Mouse (Mus musculus) CH12.LX (cell line): ENCODE results near the gene Nccrp1. TPM values are rescaled to one million over a fixed set of nuclear protein-coding genes. Genes with fewer than 3 reads are reported as not detected.

Experiments
- DNase-seq: peaks from one replicate; pipeline ENCODE4 v3.0.0-alpha.2; 2013; ENCODE audit errors: extremely low read depth
- H3K27ac ChIP-seq: 2 replicates; pipeline ENCODE4 v1.5.1; 2012; ENCODE audit warnings: low read depth, mild to moderate bottlenecking, control low read depth, moderate library complexity; ENCODE audit not compliant: insufficient read depth
- H3K27me3 ChIP-seq: replicated peaks from 2 replicates; pipeline ENCODE3; 2012; ENCODE audit warnings: inconsistent platforms
- H3K36me3 ChIP-seq, 2 experiments: replicated peaks in 1 of 2; 2 replicates each; pipeline versions ENCODE3 to v1.6.1; 2012; ENCODE audit warnings: inconsistent platforms in 1 of 2, low read length in 1 of 2, mild to moderate bottlenecking in 1 of 2, mixed read lengths in 1 of 2, moderate library complexity in 1 of 2; ENCODE audit not compliant: control insufficient read depth in 1 of 2, insufficient read depth in 1 of 2
- H3K4me1 ChIP-seq, 2 experiments: 2 replicates each; pipeline ENCODE4 v1.6.1; 2012; ENCODE audit warnings: inconsistent platforms in 1 of 2, moderate library complexity in 1 of 2; ENCODE audit not compliant: insufficient read depth in 2 of 2, control insufficient read depth in 1 of 2
- H3K4me2 ChIP-seq: 2 replicates; pipeline ENCODE4 v1.6.1; 2012; ENCODE audit warnings: low read depth, mild to moderate bottlenecking, control low read depth; ENCODE audit not compliant: poor library complexity, insufficient read depth, severe bottlenecking
- H3K4me3 ChIP-seq, 3 experiments: fragments of 150-350 bp in 1 of 3; sonication (generic) in 1 of 3; replicated peaks in 1 of 3; 2 replicates each; pipeline versions ENCODE3 to v1.5.1; 2011 to 2012; ENCODE audit warnings: low read depth in 2 of 3, low read length in 2 of 3, mild to moderate bottlenecking in 2 of 3, moderate library complexity in 2 of 3, control low read depth in 1 of 3, improper control_type of control experiment in 1 of 3, inconsistent platforms in 1 of 3, mixed read lengths in 1 of 3; ENCODE audit not compliant: poor library complexity in 1 of 3
- H3K79me2 ChIP-seq: replicated peaks from 2 replicates; pipeline ENCODE4 v1.6.1; 2012; ENCODE audit warnings: mild to moderate bottlenecking, moderate library complexity; ENCODE audit not compliant: control insufficient read depth, poor library complexity, insufficient read depth, severe bottlenecking; ENCODE audit errors: extremely low read depth
- H3K9ac ChIP-seq: 2 replicates; pipeline ENCODE4 v1.6.1; 2012; ENCODE audit warnings: low read depth, mild to moderate bottlenecking, control low read depth, moderate library complexity; ENCODE audit not compliant: insufficient read depth
- H3K9me3 ChIP-seq: replicated peaks from 2 replicates; pipeline ENCODE3; 2012; ENCODE audit warnings: low read length, inconsistent platforms, mixed read lengths
- CHD2 ChIP-seq: IDR thresholded peaks from 2 replicates; pipeline ENCODE4 v1.6.1; 2011; ENCODE audit warnings: low read length, improper control_type of control experiment
- CTCF ChIP-seq, 2 experiments: IDR thresholded peaks in 1 of 2; conservative IDR thresholded peaks in 1 of 2; 2 replicates each; pipeline ENCODE4 v1.5.1; 2011 to 2012; ENCODE audit warnings: low read depth in 2 of 2, low read length in 2 of 2, improper control_type of control experiment in 1 of 2, inconsistent platforms in 1 of 2, mild to moderate bottlenecking in 1 of 2, moderate library complexity in 1 of 2
- ELF1 ChIP-seq: IDR thresholded peaks from 2 replicates; pipeline ENCODE4 v1.6.1; 2014; ENCODE audit warnings: low read depth, mild to moderate bottlenecking, inconsistent platforms, low read length, improper control_type of control experiment
- ETS1 ChIP-seq: conservative IDR thresholded peaks from 2 replicates; pipeline ENCODE4 v1.6.1; 2012; ENCODE audit warnings: low read depth, mild to moderate bottlenecking, inconsistent platforms, low read length, improper control_type of control experiment, moderate library complexity
- HCFC1 ChIP-seq: IDR thresholded peaks from 2 replicates; pipeline ENCODE4 v1.6.1; 2012; ENCODE audit warnings: low read depth, mild to moderate bottlenecking, inconsistent platforms, low read length, improper control_type of control experiment
- IRF4 ChIP-seq: IDR thresholded peaks from 2 replicates; pipeline ENCODE4 v1.6.1; 2014; ENCODE audit warnings: low read depth, mild to moderate bottlenecking, inconsistent platforms, low read length, improper control_type of control experiment
- JUN ChIP-seq: IDR thresholded peaks from 2 replicates; pipeline ENCODE4 v1.6.1; 2011; ENCODE audit warnings: low read depth, mild to moderate bottlenecking, low read length, improper control_type of control experiment, moderate library complexity; ENCODE audit not compliant: insufficient read depth
- KAT2A ChIP-seq: IDR thresholded peaks from 2 replicates; pipeline ENCODE4 v1.6.1; 2012; ENCODE audit warnings: low read length, improper control_type of control experiment, inconsistent platforms; ENCODE audit not compliant: insufficient replicate concordance
- MEF2A ChIP-seq: IDR thresholded peaks from 2 replicates; pipeline ENCODE4 v1.6.1; 2014; ENCODE audit warnings: low read depth, mild to moderate bottlenecking, inconsistent platforms, low read length, improper control_type of control experiment, borderline replicate concordance
- MXI1 ChIP-seq: IDR thresholded peaks from 2 replicates; pipeline ENCODE4 v1.6.1; 2011; ENCODE audit warnings: mild to moderate bottlenecking, low read depth, low read length, improper control_type of control experiment
- MYC ChIP-seq: IDR thresholded peaks from 2 replicates; pipeline ENCODE4 v1.6.1; 2011; ENCODE audit warnings: low read depth, mild to moderate bottlenecking, improper control_type of control experiment, low read length
- NELFE ChIP-seq: IDR thresholded peaks from 2 replicates; pipeline ENCODE4 v1.6.1; 2011; ENCODE audit warnings: low read depth, low read length, improper control_type of control experiment
- PAX5 ChIP-seq: IDR thresholded peaks from 2 replicates; pipeline ENCODE4 v1.6.1; 2012; ENCODE audit warnings: low read length, inconsistent platforms, mixed read lengths
- POLR2AphosphoS2 ChIP-seq: IDR thresholded peaks from 2 replicates; pipeline ENCODE4 v1.6.1; 2011; ENCODE audit warnings: low read depth, low read length, improper control_type of control experiment
- RCOR1 ChIP-seq: conservative IDR thresholded peaks from 2 replicates; pipeline ENCODE4 v1.6.1; 2012; ENCODE audit warnings: low read depth, mild to moderate bottlenecking, inconsistent platforms, low read length, improper control_type of control experiment
- SMC3 ChIP-seq: IDR thresholded peaks from 2 replicates; pipeline ENCODE4 v1.6.1; 2011; ENCODE audit warnings: low read depth, low read length, improper control_type of control experiment
- TBP ChIP-seq: conservative IDR thresholded peaks from 2 replicates; pipeline ENCODE4 v1.6.1; 2011; ENCODE audit warnings: low read depth, low read length, improper control_type of control experiment
- USF2 ChIP-seq: conservative IDR thresholded peaks from 2 replicates; pipeline ENCODE4 v1.6.1; 2011; ENCODE audit warnings: low read depth, low read length, improper control_type of control experiment
- ZKSCAN1 ChIP-seq: IDR thresholded peaks from 2 replicates; pipeline ENCODE4 v1.6.1; 2012; ENCODE audit warnings: low read depth, inconsistent platforms, low read length, improper control_type of control experiment, borderline replicate concordance
- ZNF384 ChIP-seq: IDR thresholded peaks from 2 replicates; pipeline ENCODE4 v1.6.1; 2012; ENCODE audit warnings: low read depth, low read length, improper control_type of control experiment, inconsistent platforms
- dilution Hi-C: fragments of 300-500 bp; cut with MboI; formaldehyde crosslinking; loops from 2 replicates; pipeline ENCODE4 v1.14.3; 2020; ENCODE audit warnings: low sequenced_read_pairs; ENCODE audit not compliant: extremely low pct_unique_long_range_greater_than_20kb, extremely low pct_ligation_motif_present
- in situ Hi-C: fragments of 300-500 bp; cut with MboI; formaldehyde crosslinking; loops from 3 replicates; pipeline ENCODE4 v1.14.3; 2019; ENCODE audit warnings: low sequenced_read_pairs, low pct_ligation_motif_present, low pct_unique_long_range_greater_than_20kb, mixed read lengths
- polyA plus RNA-seq: library from polyadenylated mRNA; unstranded; fragments of >175 nt; gene quantifications from 2 replicates; pipeline ENCODE4 v1.2.1, GENCODE M21; 2012; ENCODE audit warnings: low read depth; ENCODE audit not compliant: insufficient read length
- total RNA-seq, 2 experiments: library from RNA; depleted of rRNA; stranded (reverse); fragments of 300-350 nt in 1 of 2; fragments of >200 nt in 1 of 2; gene quantifications; 2 replicates each; pipeline ENCODE4 v1.2.3; 2012 to 2014

The Nccrp1 gene
- total and polyA plus RNA-seq, 3 experiments = not detected

- Histone ChIP-seq H3K27me3 (no peaks in the 10 kb centered on the region), H3K36me3 (peaks cover 73 to 93% of the 10 kb centered on the region in 2 experiments), H3K4me2 (no peak overlapping the region), H3K4me3 (no peak overlapping the region), H3K79me2 (no peaks in the 10 kb centered on the region), H3K27ac (no peak overlapping the region), H3K4me1 (peaks cover 0 to 17% of the 10 kb centered on the region in 2 experiments; a peak in 2 of 4 replicates), H3K9ac (no peak overlapping the region), H3K9me3 (no peaks in the 10 kb centered on the region)
- dilution Hi-C loops = no loop called here
- no peak for TF ChIP-seq TBP
- no peak for TF ChIP-seq PAX5
- TF ChIP-seq MEF2A = no peak
- no peak for TF ChIP-seq USF2
- no peak for DNase-seq
- in situ Hi-C loops = no loop called here
Measured at GRCm38 (mm10) chr7:28561967-28562366, 14.9 kb upstream of the Nccrp1 start.

- peaks cover 0 to 25% of the 10 kb centered on the region in 2 experiments; a peak in 2 of 4 replicates for H3K4me1 ChIP-seq
- no peak overlapping the region for H3K4me3 ChIP-seq
- no peak overlapping the region for H3K4me2 ChIP-seq
- no peak overlapping the region for H3K9ac ChIP-seq
- no peak overlapping the region for H3K27ac ChIP-seq
- in situ Hi-C loops = no loop called here
- no peak for DNase-seq
- no peaks in the 10 kb centered on the region for H3K27me3 ChIP-seq
- dilution Hi-C loops = no loop called here
- H3K9me3 ChIP-seq = no peaks in the 10 kb centered on the region
- H3K36me3 ChIP-seq = peaks cover 62 to 84% of the 10 kb centered on the region in 2 experiments
- TF ChIP-seq HCFC1 (no peak), MEF2A (no peak), ZKSCAN1 (no peak), CHD2 (no peak), IRF4 (no peak), KAT2A (no peak), ZNF384 (no peak), POLR2AphosphoS2 (no peak), ETS1 (no peak), SMC3 (no peak), MYC (no peak), JUN (no peak), TBP (no peak), RCOR1 (no peak), MXI1 (no peak), ELF1 (no peak), NELFE (no peak), CTCF (conservative IDR thresholded peaks at IDR 0.05 in 1 of 2, IDR thresholded peaks at IDR 0.05 in 1 of 2; ENCODE audit: low read depth in 2 of 2, low read length in 2 of 2) (no peak), USF2 (no peak)
- TF ChIP-seq, all 38 proteins: peak for 0
- no peaks in the 10 kb centered on the region for H3K79me2 ChIP-seq
Measured at GRCm38 (mm10) chr7:28560856-28561255, 13.8 kb upstream of the Nccrp1 start.
